Mouse (Mus musculus) granulocyte monocyte progenitor cell, adult 5-6 weeks (primary cell): Measurements from ENCODE around the gene Tmtc1. TPM values are rescaled to one million over a fixed set of nuclear protein-coding genes. Genes with fewer than 3 reads are reported as not detected.

Experiments
- ATAC-seq: replicated peaks from 2 replicates; pipeline ENCODE4 v1.8.0; 2016; ENCODE audit warnings: mild to moderate bottlenecking, moderate TSS enrichment, inconsistent platforms; ENCODE audit not compliant: poor library complexity, severe bottlenecking
- total RNA-seq, 2 experiments: library from RNA; stranded (forward) in 1 of 2; stranded (reverse) in 1 of 2; fragments of 200-712, 200-1000 nt in 1 of 2; fragments of >200 nt in 1 of 2; fragmentation: Nextera tagmentation in 1 of 2; gene quantifications; 2 replicates each; pipeline ENCODE4 v1.2.3; 2014 to 2017

Tmtc1 gene
- total RNA-seq, 2 experiments from 2014 or later = not detected

DNA sequence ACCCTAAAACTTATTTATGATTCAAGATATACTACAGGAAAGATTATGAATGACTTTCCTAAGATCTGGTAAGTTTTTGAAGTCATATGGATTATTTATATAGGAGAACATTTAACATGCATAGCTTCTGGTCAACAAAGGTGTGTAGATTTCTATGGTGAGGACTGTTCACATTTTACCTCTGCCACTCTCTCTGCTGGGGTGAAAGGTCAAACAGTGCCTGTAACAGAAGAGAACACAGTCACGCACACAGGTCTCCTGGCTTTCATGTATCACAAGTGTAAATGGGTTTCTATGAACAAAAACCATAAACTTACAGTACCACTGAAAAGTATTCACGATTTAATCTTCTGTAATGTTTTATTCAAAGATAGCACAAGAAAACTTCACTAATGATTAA lies 245.0 kb downstream of the Tmtc1 start:
- ATAC-seq = no peak

DNA sequence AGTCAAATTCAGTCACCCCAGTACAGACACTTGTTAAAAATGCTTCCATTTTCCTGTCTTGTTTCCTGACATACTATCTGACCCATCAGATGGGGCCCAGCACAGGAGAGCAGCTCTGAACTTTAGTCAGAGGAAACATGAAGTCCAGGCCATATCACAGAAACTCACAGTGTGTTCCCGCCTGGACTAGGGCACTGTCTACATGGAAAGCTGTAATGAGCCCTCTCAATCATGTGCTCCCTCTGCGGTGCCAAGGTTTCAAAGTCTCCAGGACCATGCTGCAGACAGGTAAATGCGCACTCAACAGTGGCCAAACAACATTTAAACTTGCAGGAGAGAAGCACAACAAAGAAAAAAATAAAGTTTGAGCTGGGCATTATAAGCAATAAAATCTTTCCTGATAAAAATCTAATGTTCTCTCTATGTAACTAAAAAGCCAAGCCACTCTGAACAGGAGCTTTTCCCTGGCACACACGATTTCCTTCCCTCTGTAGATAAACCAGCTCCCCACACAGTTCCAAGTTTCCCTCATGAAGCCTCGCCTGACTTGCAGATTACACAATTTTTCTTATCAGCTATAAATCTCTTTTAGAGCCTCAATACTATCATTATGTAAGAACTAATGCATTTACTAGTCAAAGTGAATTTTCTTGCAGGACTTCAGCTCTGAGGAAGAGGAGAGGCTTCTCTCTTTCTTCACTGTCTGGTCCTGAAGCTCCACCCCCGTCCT lies 250.1 kb downstream of the Tmtc1 start:
- no peak for ATAC-seq

DNA sequence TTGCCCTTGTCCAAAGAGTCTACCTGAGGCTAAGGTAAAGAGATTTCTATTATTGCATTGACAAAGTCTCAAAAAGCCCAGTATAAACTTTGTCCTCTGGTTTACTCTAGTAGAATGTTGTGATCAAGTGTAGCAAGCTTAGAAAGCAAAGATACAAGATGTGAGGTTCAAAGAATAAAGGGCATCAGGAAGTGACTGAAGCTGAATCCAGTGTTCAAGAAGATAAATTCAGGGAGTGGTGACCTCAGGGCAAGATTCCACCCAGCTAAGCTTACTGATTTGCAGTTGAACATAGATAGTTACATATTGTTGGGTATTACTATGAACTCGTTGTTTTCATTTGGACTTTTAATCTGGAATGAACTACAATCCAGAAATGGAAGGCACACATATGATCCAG lies 258.5 kb downstream of the Tmtc1 start:
- no peak for ATAC-seq

Other genes with a start within 250 kb of the Tmtc1 start
- 71.8 and 75.6 TPM in 2 replicates for gene Ergic2, start 232.0 kb downstream of the Tmtc1 start, total RNA-seq (2014; fragmentation: Nextera tagmentation)
- gene Ergic2, start 232.0 kb downstream of the Tmtc1 start, total RNA-seq (2017) = 128 and 133 TPM in 2 replicates